In genomic region chr2:167055386-167055785, GRCm38 (mm10) we compare ENCODE assay signal across 9 mouse cellular contexts. TPM values are rescaled to one million over a fixed set of nuclear protein-coding genes. Genes with fewer than 3 reads are reported as not detected.
DNase-seq lines count a peak whose midpoint lies in the region; ATAC-seq and TF ChIP-seq lines count a peak whose summit lies in the region.
"Had no signal": no experiment of that assay in that cellular context is flagged by ENCODE, and none has a peak within 500 bp of the region (broad histone marks: within the 10 kb centered on the region; RNA-seq: fewer than 3 reads in every experiment).

No protein-coding gene starts in this region.

- no peak overlapping the region for H3K4me3 ChIP-seq in midbrain, postnatal 0 days (ENCODE audit: low read depth, low read length)
- no peak overlapping the region for H3K4me3 ChIP-seq in midbrain, embryonic 16.5 days (ENCODE audit: low read depth, low read length)
- H3K4me3 ChIP-seq in testis, adult 2 months (ENCODE audit: control insufficient read depth, low read depth, low read length): no peak overlapping the region

- H3K9ac ChIP-seq in midbrain, postnatal 0 days (replicated peaks; ENCODE audit: low read length, poor library complexity, severe bottlenecking): no peak overlapping the region
- no peak overlapping the region for H3K9ac ChIP-seq in midbrain, embryonic 16.5 days (ENCODE audit: low read depth, low read length)

- H3K36me3 ChIP-seq in midbrain, postnatal 0 days (ENCODE audit: insufficient read depth, low read length): peaks cover 32% of the 10 kb centered on the region
- peaks cover 38% of the 10 kb centered on the region for H3K36me3 ChIP-seq in midbrain, embryonic 16.5 days (ENCODE audit: control insufficient read depth, insufficient read depth, low read length)
- peaks cover 4% of the 10 kb centered on the region for H3K36me3 ChIP-seq in testis, adult 2 months (ENCODE audit: control insufficient read depth, insufficient read depth, low read length)

- H3K9me3 ChIP-seq in midbrain, postnatal 0 days (ENCODE audit: low read length): no peaks in the 10 kb centered on the region
- no peaks in the 10 kb centered on the region for H3K9me3 ChIP-seq in midbrain, embryonic 16.5 days (replicated peaks; ENCODE audit: control insufficient read depth, low read length, poor library complexity, severe bottlenecking)

- no peak for ATAC-seq in midbrain, postnatal 0 days (ENCODE audit: low FRiP score)
- ATAC-seq in midbrain, embryonic 16.5 days: no peak

- WGBS in midbrain, postnatal 0 days: 75% methylated on average over 15 of the region's 15 CpGs
- 83% methylated on average over 15 of the region's 15 CpGs for WGBS in midbrain, embryonic 16.5 days

- TF ChIP-seq POLR2A in testis, adult 2 months (IDR thresholded peaks at IDR 0.05; ENCODE audit: control insufficient read depth, low read depth, low read length): 0 out of 2 replicates have a peak, but pooled peaks have one; percentile 15

- DNase-seq in cerebellum, adult 9-11 months: peak; percentile 18
- no peak for DNase-seq in cerebellum, adult 8-10 months
- peak; percentile 63 for DNase-seq in midbrain, postnatal 0 days (ENCODE audit: low spot score)
- peak; percentile 76 to 79 for DNase-seq in kidney, postnatal 25 days
- no peak for DNase-seq in right cerebral cortex, postnatal 14 days
- DNase-seq in retina, embryonic 14.5 days (ENCODE audit: low spot score): no peak
- DNase-seq: cerebellum, adult 18-20 months had no signal

- TF ChIP-seq CTCF in midbrain, postnatal 0 days (IDR thresholded peaks at IDR 0.05): no peak
- TF ChIP-seq CTCF in testis, adult 2 months (IDR thresholded peaks at IDR 0.05; ENCODE audit: control insufficient read depth, insufficient read depth, insufficient replicate concordance, low read depth, low read length): no peak

- no peak overlapping the region for H3K27ac ChIP-seq in midbrain, postnatal 0 days (ENCODE audit: low read depth, low read length)
- H3K27ac ChIP-seq in midbrain, embryonic 16.5 days (ENCODE audit: low read length): no peak overlapping the region
- H3K27ac ChIP-seq in testis, adult 2 months (ENCODE audit: control insufficient read depth, insufficient read depth, low read depth, low read length): peak overlapping the region; percentile 76

- H3K4me2 ChIP-seq in midbrain, postnatal 0 days (ENCODE audit: low read depth, low read length, poor library complexity, severe bottlenecking): no peak overlapping the region
- H3K4me2 ChIP-seq in midbrain, embryonic 16.5 days (ENCODE audit: low read length): no peak overlapping the region

- H3K4me1 ChIP-seq in midbrain, postnatal 0 days (ENCODE audit: insufficient read depth, low read length): no peaks in the 10 kb centered on the region
- H3K4me1 ChIP-seq in midbrain, embryonic 16.5 days (ENCODE audit: control insufficient read depth, insufficient read depth, low read length): peaks cover 11% of the 10 kb centered on the region
- H3K4me1 ChIP-seq in testis, adult 2 months (ENCODE audit: control insufficient read depth, insufficient read depth, low read length): peaks cover 2% of the 10 kb centered on the region

- no peaks in the 10 kb centered on the region for H3K27me3 ChIP-seq in midbrain, postnatal 0 days (ENCODE audit: insufficient read depth, low read length)
- H3K27me3 ChIP-seq in midbrain, embryonic 16.5 days (ENCODE audit: control insufficient read depth, insufficient read depth, low read depth, low read length): no peaks in the 10 kb centered on the region
- no peaks in the 10 kb centered on the region for H3K27me3 ChIP-seq in testis, adult 2 months (ENCODE audit: control insufficient read depth, insufficient read depth, low read length)

RNA-seq across cellular contexts. Expression of gene Znfx1, which starts 7.4 kb away (rescaled TPM):
- total RNA-seq in midbrain, postnatal 0 days (2014; rRNA removed): 28.4 and 32.2 TPM in 2 replicates
- polyA plus RNA-seq in midbrain, postnatal 0 days (2015; fragmentation: Nextera tagmentation; extraction: Ambion mirVana): 4.7 and 6.0 TPM in 2 replicates
- 6.2 and 8.0 TPM in 2 replicates for polyA plus RNA-seq in midbrain, embryonic 16.5 days (2015; fragmentation: Nextera tagmentation; extraction: Ambion mirVana)
- 42.7 and 43.3 TPM in 2 replicates for polyA plus RNA-seq in testis, adult 2 months (2012; rRNA removed)

RNA-seq across cellular contexts. Expression of gene Ddx27, which starts 40.4 kb away (rescaled TPM):
- 29.5 and 34.0 TPM in 2 replicates for total RNA-seq in midbrain, postnatal 0 days (2014; rRNA removed)
- polyA plus RNA-seq in midbrain, postnatal 0 days (2015; fragmentation: Nextera tagmentation; extraction: Ambion mirVana): 38.2 and 38.6 TPM in 2 replicates
- polyA plus RNA-seq in midbrain, embryonic 16.5 days (2015; fragmentation: Nextera tagmentation; extraction: Ambion mirVana): 37.6 and 37.8 TPM in 2 replicates
- polyA plus RNA-seq in testis, adult 2 months (2012; rRNA removed): 17.5 and 19.1 TPM in 2 replicates

RNA-seq across cellular contexts. Expression of gene Stau1, which starts 59.3 kb away (rescaled TPM):
- 35.3 and 41.4 TPM in 2 replicates for total RNA-seq in midbrain, postnatal 0 days (2014; rRNA removed)
- 88.5 and 96.8 TPM in 2 replicates for polyA plus RNA-seq in midbrain, postnatal 0 days (2015; fragmentation: Nextera tagmentation; extraction: Ambion mirVana)
- polyA plus RNA-seq in midbrain, embryonic 16.5 days (2015; fragmentation: Nextera tagmentation; extraction: Ambion mirVana): 116 and 122 TPM in 2 replicates
- 20.9 and 21.7 TPM in 2 replicates for polyA plus RNA-seq in testis, adult 2 months (2012; rRNA removed)

Comparison
In these comparisons a context has a peak if more than half of its experiments do, and no peak if none do; other contexts are left out.
1. DNase-seq: peak in cerebellum, adult 9-11 months (single experiment), midbrain, postnatal 0 days (single experiment) and kidney, postnatal 25 days (2 of 2); none in cerebellum, adult 8-10 months (single experiment), right cerebral cortex, postnatal 14 days (single experiment) and retina, embryonic 14.5 days (single experiment).